Mouse (Mus musculus): Measurements from ENCODE around the gene Baiap2l1. TPM values are rescaled to one million over a fixed set of nuclear protein-coding genes. Genes with fewer than 3 reads are reported as not detected.

Gene Baiap2l1
- polyA plus RNA-seq, 1 experiment from 2014 or later = 14.8 TPM

GRCm38 (mm10) chr5:144223899-144224816 is 133.8 kb downstream of the Baiap2l1 start:
- H3K36me3 ChIP-seq (ENCODE audit: insufficient read depth, low read length) = no peaks in the 10 kb centered on the region
- H3K4me3 ChIP-seq (ENCODE audit: low read length) = peak overlapping the region; percentile 72
- no peaks in the 10 kb centered on the region for H3K9me3 ChIP-seq (ENCODE audit: low read length)
- whole genome bisulfite sequencing = 25% methylated on average over 18 of the region's 18 CpGs
- H3K9ac ChIP-seq (replicated peaks; ENCODE audit: low read length) = peak overlapping the region; percentile 89
- H3K27ac ChIP-seq (ENCODE audit: low read length) = peak overlapping the region; percentile 78; the same call in 1 of the 2 replicates
- no peaks in the 10 kb centered on the region for H3K27me3 ChIP-seq (ENCODE audit: insufficient read depth, low read length)
- ATAC-seq (ENCODE audit: low FRiP score, low TSS enrichment) = no peak
- peaks cover 19% of the 10 kb centered on the region for H3K4me1 ChIP-seq (ENCODE audit: insufficient read depth, low read length)
- H3K4me2 ChIP-seq (replicated peaks; ENCODE audit: low read depth, low read length) = peak overlapping the region; percentile 83

DNA sequence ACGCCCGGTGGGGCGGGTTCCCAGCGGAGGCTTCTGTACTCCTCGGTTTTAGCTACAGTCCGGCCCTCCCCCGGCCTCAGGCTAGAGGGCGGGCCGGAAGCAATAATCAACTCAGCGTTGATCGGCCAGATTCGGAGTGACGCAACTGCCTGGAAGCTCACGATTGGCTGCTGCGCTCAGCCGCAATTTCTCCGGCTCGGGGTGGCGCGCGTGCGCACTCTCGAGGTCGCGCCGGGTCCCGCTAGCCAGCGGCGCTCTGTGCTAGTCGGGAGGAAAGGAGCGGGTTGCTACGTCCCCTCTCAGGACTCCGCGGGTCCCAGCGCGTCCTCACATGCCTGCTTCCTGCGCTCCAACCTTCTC is 134.4 kb downstream of the Baiap2l1 start, which contains the start of gene Tecpr1:
Tecpr1 (minus strand) TSS at position 113 of the 360 bp plus-strand sequence.
- ATAC-seq (ENCODE audit: low FRiP score, low TSS enrichment) = peak; percentile 97
- Histone ChIP-seq H3K27me3 (ENCODE audit: insufficient read depth, low read length) (no peaks in the 10 kb centered on the region), H3K9ac (replicated peaks; ENCODE audit: low read length) (peak within 1 kb of the TSS; percentile 89), H3K36me3 (ENCODE audit: insufficient read depth, low read length) (no peaks in the 10 kb centered on the region), H3K9me3 (ENCODE audit: low read length) (no peaks in the 10 kb centered on the region), H3K4me1 (ENCODE audit: insufficient read depth, low read length) (peaks cover 19% of the 10 kb centered on the region), H3K4me2 (replicated peaks; ENCODE audit: low read depth, low read length) (peak within 1 kb of the TSS; percentile 83), H3K4me3 (ENCODE audit: low read length) (peak within 1 kb of the TSS; percentile 72), H3K27ac (ENCODE audit: low read length) (peak within 1 kb of the TSS; percentile 78; the same call in 1 of the 2 replicates)
- 0% methylated on average over 37 of the region's 37 CpGs for WGBS

DNA sequence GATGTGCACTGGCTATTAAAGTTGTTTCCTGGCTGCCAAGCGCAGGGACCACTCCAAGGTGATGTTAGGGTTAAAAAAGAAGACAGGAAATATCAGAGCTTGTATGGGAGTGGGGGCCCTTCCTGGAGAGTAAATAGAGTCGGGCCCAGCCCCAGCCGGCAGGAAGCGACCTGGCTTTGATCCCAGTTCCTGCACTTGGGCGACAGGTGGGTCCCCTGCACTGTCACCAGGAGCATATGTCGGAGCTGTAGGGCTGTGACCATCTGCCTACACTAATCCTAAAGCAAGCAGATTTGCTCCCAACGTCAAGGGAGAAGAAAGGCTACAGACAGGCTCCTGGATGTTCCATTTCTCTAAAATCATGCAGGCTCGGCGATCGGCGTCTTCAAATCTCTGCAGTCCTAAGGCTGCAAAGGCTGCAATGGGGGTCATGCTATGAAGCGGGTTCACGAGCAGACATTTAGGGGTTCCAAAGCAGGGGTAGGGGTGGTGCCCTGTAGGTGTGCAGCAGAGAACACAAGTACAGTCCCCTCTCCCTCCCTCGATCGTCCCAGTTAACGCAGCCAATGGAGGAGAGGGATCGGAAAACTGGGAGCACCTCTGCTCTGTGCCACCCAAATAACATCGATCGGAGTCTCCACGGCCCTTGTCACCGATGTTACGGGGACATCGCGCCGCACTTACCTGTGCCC is 135.0 kb downstream of the Baiap2l1 start:
- Histone ChIP-seq H3K36me3 (ENCODE audit: insufficient read depth, low read length) (no peaks in the 10 kb centered on the region), H3K27me3 (ENCODE audit: insufficient read depth, low read length) (no peaks in the 10 kb centered on the region), H3K4me3 (ENCODE audit: low read length) (peak overlapping the region; percentile 72), H3K9ac (replicated peaks; ENCODE audit: low read length) (peak overlapping the region; percentile 89), H3K27ac (ENCODE audit: low read length) (peak overlapping the region; percentile 13; the same call in 1 of the 2 replicates), H3K4me1 (ENCODE audit: insufficient read depth, low read length) (peaks cover 19% of the 10 kb centered on the region), H3K9me3 (ENCODE audit: low read length) (no peaks in the 10 kb centered on the region), H3K4me2 (replicated peaks; ENCODE audit: low read depth, low read length) (peak overlapping the region; percentile 83)
- 2% methylated on average over 25 of the region's 25 CpGs for WGBS
- ATAC-seq (ENCODE audit: low FRiP score, low TSS enrichment) = peak; percentile 50

DNA sequence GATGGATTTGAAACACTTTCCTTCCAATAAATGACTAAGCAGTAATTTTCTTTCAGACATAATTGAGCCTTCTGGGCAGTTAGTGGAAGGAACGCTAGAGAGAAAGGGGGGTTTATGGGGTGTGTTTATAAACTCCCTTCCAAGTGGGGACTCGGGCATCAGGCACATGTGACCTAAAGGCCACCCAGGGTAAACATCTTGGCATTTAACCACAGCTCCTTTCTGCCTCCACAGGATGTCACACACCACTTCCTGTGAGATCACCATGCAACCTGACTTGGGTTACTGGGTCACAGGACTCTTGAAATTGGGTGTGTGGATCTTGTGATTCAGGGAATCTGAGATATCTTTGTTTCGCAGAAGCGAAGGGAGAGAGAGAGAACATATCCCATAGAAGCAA is 136.6 kb downstream of the Baiap2l1 start:
- no peak for ATAC-seq (ENCODE audit: low FRiP score, low TSS enrichment)
- H3K9ac ChIP-seq (replicated peaks; ENCODE audit: low read length) = no peak overlapping the region
- no peak overlapping the region for H3K4me2 ChIP-seq (replicated peaks; ENCODE audit: low read depth, low read length)
- H3K4me1 ChIP-seq (ENCODE audit: insufficient read depth, low read length) = peaks cover 19% of the 10 kb centered on the region
- H3K27me3 ChIP-seq (ENCODE audit: insufficient read depth, low read length) = no peaks in the 10 kb centered on the region
- H3K9me3 ChIP-seq (ENCODE audit: low read length) = no peaks in the 10 kb centered on the region
- 54% methylated on average over 4 of the region's 4 CpGs for WGBS
- H3K36me3 ChIP-seq (ENCODE audit: insufficient read depth, low read length) = no peaks in the 10 kb centered on the region
- no peak overlapping the region for H3K27ac ChIP-seq (ENCODE audit: low read length)
- H3K4me3 ChIP-seq (ENCODE audit: low read length) = no peak overlapping the region

- Histone ChIP-seq H3K9ac (replicated peaks; ENCODE audit: low read length) (no peak overlapping the region), H3K27me3 (ENCODE audit: insufficient read depth, low read length) (no peaks in the 10 kb centered on the region), H3K4me1 (ENCODE audit: insufficient read depth, low read length) (peaks cover 19% of the 10 kb centered on the region), H3K4me3 (ENCODE audit: low read length) (no peak overlapping the region), H3K36me3 (ENCODE audit: insufficient read depth, low read length) (0 out of 2 replicates have a peak, but pooled peaks cover 3% of the 10 kb centered on the region), H3K4me2 (replicated peaks; ENCODE audit: low read depth, low read length) (no peak overlapping the region), H3K9me3 (ENCODE audit: low read length) (no peaks in the 10 kb centered on the region), H3K27ac (ENCODE audit: low read length) (no peak overlapping the region)
- no peak for ATAC-seq (ENCODE audit: low FRiP score, low TSS enrichment)
- WGBS = 88% methylated on average over 5 of the region's 5 CpGs
Observed at GRCm38 (mm10) chr5:144219936-144220335, 138.0 kb downstream of the Baiap2l1 start.

DNA sequence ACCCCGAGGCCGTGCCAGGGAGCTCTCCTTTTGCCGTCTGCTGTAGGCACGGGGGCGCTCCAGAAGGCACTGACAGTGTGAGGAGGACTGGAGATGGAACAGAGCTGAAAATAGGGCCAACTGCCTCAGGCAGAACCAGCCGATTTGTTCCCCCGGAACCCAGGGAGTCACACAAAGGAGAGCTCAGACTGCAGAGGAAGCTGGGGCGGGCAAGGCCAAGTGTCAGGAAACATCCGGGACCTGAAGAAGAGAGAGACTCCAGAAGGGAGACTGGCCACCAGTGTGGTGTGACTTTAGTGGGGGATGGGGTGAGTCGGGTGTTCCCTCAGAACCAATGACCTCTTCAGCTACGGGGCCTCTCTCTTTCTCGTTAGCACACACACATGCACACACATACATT is 138.6 kb downstream of the Baiap2l1 start:
- 0 out of 2 replicates have a peak overlapping the region, but pooled peaks have one; percentile 0 for H3K9ac ChIP-seq (replicated peaks; ENCODE audit: low read length)
- no peaks in the 10 kb centered on the region for H3K9me3 ChIP-seq (ENCODE audit: low read length)
- H3K27me3 ChIP-seq (ENCODE audit: insufficient read depth, low read length) = no peaks in the 10 kb centered on the region
- peaks cover 17% of the 10 kb centered on the region for H3K4me1 ChIP-seq (ENCODE audit: insufficient read depth, low read length)
- H3K4me2 ChIP-seq (replicated peaks; ENCODE audit: low read depth, low read length) = 0 out of 2 replicates have a peak overlapping the region, but pooled peaks have one; percentile 7
- 68% methylated on average over 12 of the region's 12 CpGs for WGBS
- H3K4me3 ChIP-seq (ENCODE audit: low read length) = no peak overlapping the region
- no peak for ATAC-seq (ENCODE audit: low FRiP score, low TSS enrichment)
- H3K36me3 ChIP-seq (ENCODE audit: insufficient read depth, low read length) = 0 out of 2 replicates have a peak, but pooled peaks cover 8% of the 10 kb centered on the region
- H3K27ac ChIP-seq (ENCODE audit: low read length) = no peak overlapping the region

GRCm38 (mm10) chr5:144218061-144218460 is 139.9 kb downstream of the Baiap2l1 start:
- H3K4me3 ChIP-seq (ENCODE audit: low read length) = no peak overlapping the region
- H3K36me3 ChIP-seq (ENCODE audit: insufficient read depth, low read length) = 0 out of 2 replicates have a peak, but pooled peaks cover 15% of the 10 kb centered on the region
- H3K4me1 ChIP-seq (ENCODE audit: insufficient read depth, low read length) = peaks cover 13% of the 10 kb centered on the region
- no peak overlapping the region for H3K27ac ChIP-seq (ENCODE audit: low read length)
- H3K9ac ChIP-seq (replicated peaks; ENCODE audit: low read length) = no peak overlapping the region
- H3K27me3 ChIP-seq (ENCODE audit: insufficient read depth, low read length) = no peaks in the 10 kb centered on the region
- no peak for ATAC-seq (ENCODE audit: low FRiP score, low TSS enrichment)
- no peaks in the 10 kb centered on the region for H3K9me3 ChIP-seq (ENCODE audit: low read length)
- 86% methylated on average over 7 of the region's 7 CpGs for WGBS
- no peak overlapping the region for H3K4me2 ChIP-seq (replicated peaks; ENCODE audit: low read depth, low read length)

DNA sequence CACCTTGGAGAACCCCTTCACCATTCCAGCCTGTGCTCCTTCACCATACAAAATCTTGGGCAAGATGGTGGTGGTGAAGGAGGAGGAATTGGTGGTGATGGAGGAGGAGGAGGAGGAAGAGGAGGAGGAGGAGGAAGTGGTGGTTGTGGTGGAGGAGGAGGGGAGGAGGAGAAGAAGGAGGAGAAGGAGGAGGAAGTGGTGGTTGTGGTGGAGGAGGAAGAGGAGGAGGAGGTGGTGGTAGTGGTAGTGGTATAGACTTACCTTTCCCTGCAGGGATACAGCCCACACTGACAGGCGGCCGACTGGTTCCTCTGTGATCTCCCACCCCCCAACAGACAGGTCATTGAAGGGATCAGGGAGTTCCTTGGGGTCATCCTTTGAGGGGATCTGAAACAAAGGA is 141.9 kb downstream of the Baiap2l1 start:
- Histone ChIP-seq H3K4me3 (ENCODE audit: low read length) (no peak overlapping the region), H3K36me3 (ENCODE audit: insufficient read depth, low read length) (peaks cover 17% of the 10 kb centered on the region; the same call in 1 of the 2 replicates), H3K9me3 (ENCODE audit: low read length) (no peaks in the 10 kb centered on the region), H3K4me1 (ENCODE audit: insufficient read depth, low read length) (no peaks in the 10 kb centered on the region), H3K9ac (replicated peaks; ENCODE audit: low read length) (no peak overlapping the region), H3K27me3 (ENCODE audit: insufficient read depth, low read length) (no peaks in the 10 kb centered on the region), H3K4me2 (replicated peaks; ENCODE audit: low read depth, low read length) (no peak overlapping the region), H3K27ac (ENCODE audit: low read length) (no peak overlapping the region)
- ATAC-seq (ENCODE audit: low FRiP score, low TSS enrichment) = no peak
- WGBS = 79% methylated on average over 2 of the region's 2 CpGs
